30 mouse cellular contexts compared by ENCODE assay signal in genomic region chr12:80948202-80948601, GRCm38 (mm10). TPM values are rescaled to one million over a fixed set of nuclear protein-coding genes. Genes with fewer than 3 reads are reported as not detected.
DNase-seq lines count a peak whose midpoint lies in the region; ATAC-seq and TF ChIP-seq lines count a peak whose summit lies in the region.
"Had no signal": no experiment of that assay in that cellular context is flagged by ENCODE, and none has a peak within 500 bp of the region (broad histone marks: within the 10 kb centered on the region; RNA-seq: fewer than 3 reads in every experiment).

No protein-coding gene starts in this region.

- no peak overlapping the region for H3K4me3 ChIP-seq in intestine, postnatal 0 days (ENCODE audit: low read depth, low read length)
- H3K4me3 ChIP-seq in intestine, embryonic 16.5 days (ENCODE audit: low read length): no peak overlapping the region
- peak overlapping the region; percentile 51 to 75 for H3K4me3 ChIP-seq in ES-E14 (ENCODE audit: insufficient read depth in 1 of 2, low read depth in 1 of 2, low read length in 2 of 2, poor library complexity in 1 of 2, severe bottlenecking in 1 of 2)
- H3K4me3 ChIP-seq in liver, embryonic 14.5 days (ENCODE audit: insufficient read depth in 1 of 2, low read depth in 2 of 2, low read length in 2 of 2): peak overlapping the region in 1 of 2 experiments; percentile 4; a peak in 1 of 4 replicates
- H3K4me3 ChIP-seq: embryonic facial prominence, embryonic 10.5 days; layer of hippocampus, adult 2 months; limb, embryonic 12.5 days; midbrain, embryonic 10.5 days; neural tube, embryonic 13.5 days had no signal

- H3K36me3 ChIP-seq in intestine, postnatal 0 days (ENCODE audit: control insufficient read depth, insufficient read depth): peaks cover 49% of the 10 kb centered on the region
- H3K36me3 ChIP-seq in intestine, embryonic 16.5 days (ENCODE audit: control insufficient read depth, insufficient read depth, low read length): peaks cover 12% of the 10 kb centered on the region
- H3K36me3 ChIP-seq in ES-E14 (ENCODE audit: control insufficient read depth, insufficient read depth, low read length, poor library complexity, severe bottlenecking): peaks cover 43% of the 10 kb centered on the region
- H3K36me3 ChIP-seq in liver, embryonic 14.5 days (replicated peaks; ENCODE audit: control insufficient read depth, insufficient read depth, low read depth): peaks cover 60% of the 10 kb centered on the region

- no peak overlapping the region; the same call in 1 of the 2 replicates for H3K9ac ChIP-seq in intestine, postnatal 0 days (ENCODE audit: low read depth, low read length)
- H3K9ac ChIP-seq in intestine, embryonic 16.5 days (ENCODE audit: low read depth, low read length): no peak overlapping the region
- peak overlapping the region; percentile 46; the same call in 1 of the 2 replicates for H3K9ac ChIP-seq in ES-E14 (ENCODE audit: insufficient read depth, low read depth, low read length, poor library complexity, severe bottlenecking)
- no peak overlapping the region for H3K9ac ChIP-seq in liver, embryonic 14.5 days (replicated peaks)
- H3K9ac ChIP-seq: forebrain, postnatal 0 days; hindbrain, embryonic 14.5 days; limb, embryonic 12.5 days; lung, embryonic 14.5 days; neural tube, embryonic 13.5 days had no signal

- TF ChIP-seq EP300 in liver, embryonic 14.5 days (IDR thresholded peaks at IDR 0.05; ENCODE audit: low read depth): no peak

- H3K4me2 ChIP-seq in intestine, postnatal 0 days (replicated peaks; ENCODE audit: low read depth): peak overlapping the region; percentile 37; the same call in 1 of the 2 replicates
- no peak overlapping the region for H3K4me2 ChIP-seq in intestine, embryonic 16.5 days (ENCODE audit: low read depth, low read length)
- peak overlapping the region; percentile 8; the same call in 1 of the 2 replicates for H3K4me2 ChIP-seq in liver, embryonic 14.5 days (ENCODE audit: low read depth)
- H3K4me2 ChIP-seq: hindbrain, embryonic 14.5 days; limb, embryonic 12.5 days; lung, embryonic 14.5 days; neural tube, embryonic 13.5 days had no signal

- H3K4me1 ChIP-seq in intestine, postnatal 0 days (replicated peaks; ENCODE audit: control insufficient read depth, insufficient read depth, low read length): no peaks in the 10 kb centered on the region
- peaks cover 12% of the 10 kb centered on the region for H3K4me1 ChIP-seq in intestine, embryonic 16.5 days (ENCODE audit: control insufficient read depth, insufficient read depth, low read length)
- peaks cover 3% of the 10 kb centered on the region in 2 experiments; a peak in 2 of 4 replicates for H3K4me1 ChIP-seq in ES-E14 (ENCODE audit: control insufficient read depth in 2 of 2, insufficient read depth in 2 of 2, low read length in 2 of 2, poor library complexity in 1 of 2)
- peaks cover 16 to 31% of the 10 kb centered on the region in 2 experiments for H3K4me1 ChIP-seq in liver, embryonic 14.5 days (replicated peaks; ENCODE audit: control insufficient read depth in 2 of 2, insufficient read depth in 2 of 2, low read length in 1 of 2)

- in situ Hi-C loops in ES-E14 (cut with MboI; ENCODE audit: low sequenced_read_pairs in 2 of 2, unreplicated experiment in 2 of 2): no loop called here

- no peak overlapping the region for H3K27ac ChIP-seq in intestine, postnatal 0 days (ENCODE audit: low read depth, low read length)
- no peak overlapping the region for H3K27ac ChIP-seq in intestine, embryonic 16.5 days (ENCODE audit: low read length)
- H3K27ac ChIP-seq in ES-E14 (ENCODE audit: insufficient read depth, low read depth, low read length, poor library complexity, severe bottlenecking): no peak overlapping the region
- no peak overlapping the region for H3K27ac ChIP-seq in liver, embryonic 14.5 days
- H3K27ac ChIP-seq: embryonic facial prominence, embryonic 10.5 days; forebrain, embryonic 10.5 days; hindbrain, embryonic 14.5 days; layer of hippocampus, adult 2 months; limb, embryonic 12.5 days; midbrain, embryonic 10.5 days; neural tube, embryonic 13.5 days had no signal

- WGBS in intestine, postnatal 0 days: 89% methylated on average over 18 of the region's 18 CpGs
- 94% methylated on average over 18 of the region's 18 CpGs for WGBS in intestine, embryonic 16.5 days
- 92% methylated on average over 18 of the region's 18 CpGs for WGBS in liver, embryonic 14.5 days (ENCODE audit: insufficient replicate concordance)

- no peaks in the 10 kb centered on the region for H3K27me3 ChIP-seq in intestine, postnatal 0 days (replicated peaks; ENCODE audit: control insufficient read depth, insufficient read depth, low read length)
- no peaks in the 10 kb centered on the region for H3K27me3 ChIP-seq in intestine, embryonic 16.5 days (replicated peaks; ENCODE audit: control insufficient read depth, insufficient read depth, low read length)
- no peaks in the 10 kb centered on the region for H3K27me3 ChIP-seq in liver, embryonic 14.5 days (ENCODE audit: control insufficient read depth, insufficient read depth, low read length)
- H3K27me3 ChIP-seq: limb, embryonic 12.5 days; neural tube, embryonic 13.5 days; Patski had no signal

- H3K9me3 ChIP-seq in intestine, postnatal 0 days (ENCODE audit: control insufficient read depth): no peaks in the 10 kb centered on the region
- no peaks in the 10 kb centered on the region for H3K9me3 ChIP-seq in intestine, embryonic 16.5 days (ENCODE audit: control insufficient read depth, low read length)
- no peaks in the 10 kb centered on the region for H3K9me3 ChIP-seq in ES-E14 (ENCODE audit: control insufficient read depth, insufficient read depth, low read depth, low read length)
- H3K9me3 ChIP-seq in liver, embryonic 14.5 days (ENCODE audit: control insufficient read depth, low read length): no peaks in the 10 kb centered on the region
- H3K9me3 ChIP-seq: embryonic facial prominence, embryonic 10.5 days; forebrain, embryonic 10.5 days; limb, embryonic 12.5 days; midbrain, embryonic 10.5 days; neural tube, embryonic 13.5 days had no signal

- TF ChIP-seq CTCF in intestine, postnatal 0 days (IDR thresholded peaks at IDR 0.05; ENCODE audit: low read depth): no peak
- no peak for TF ChIP-seq CTCF in liver, embryonic 14.5 days (IDR thresholded peaks at IDR 0.05; ENCODE audit: low read depth)

- ATAC-seq in intestine, postnatal 0 days: no peak
- no peak for ATAC-seq in intestine, embryonic 16.5 days
- no peak for ATAC-seq in liver, embryonic 14.5 days (ENCODE audit: insufficient read depth)
- ATAC-seq: forebrain, postnatal 0 days; Patski had no signal

- peak; percentile 12 to 18 for DNase-seq in B cell, adult 2 months
- no peak for DNase-seq in ES-E14 (ENCODE audit: low read depth, low spot score)
- DNase-seq in liver, embryonic 14.5 days (ENCODE audit: low read depth in 3 of 3, low spot score in 3 of 3): no peak
- no peak for DNase-seq in urinary bladder, postnatal 4 days (ENCODE audit: low spot score in 2 of 2)
- DNase-seq in thymus, postnatal 36 days: no peak
- no peak for DNase-seq in lung, postnatal 25 days (ENCODE audit: low spot score)
- DNase-seq: adrenal gland, adult 2 months; cerebellum, adult 11 months; cerebellum, adult 9-11 months; forebrain, postnatal 0 days; heart, postnatal 4 days; kidney, adult 9 months; lung, embryonic 14.5 days; lung, postnatal 4 days; retina, postnatal 1 day; thymus, postnatal 4 days had no signal

TF ChIP-seq in ES-E14, 5 proteins besides CTCF, POLR2A, EP300 and RAD21:
- TF ChIP-seq ZC3H11A (IDR thresholded peaks at IDR 0.05; ENCODE audit: borderline replicate concordance, low read depth, low read length) (no peak), CHD2 (IDR thresholded peaks at IDR 0.05; ENCODE audit: low read depth, low read length) (no peak), MAFK (IDR thresholded peaks at IDR 0.05; ENCODE audit: insufficient read depth, low read depth, low read length) (no peak), ZNF384 (IDR thresholded peaks at IDR 0.05; ENCODE audit: low read depth, low read length) (no peak), HCFC1 (IDR thresholded peaks at IDR 0.05; ENCODE audit: borderline replicate concordance, insufficient read depth, low read length) (no peak)

RNA-seq across cellular contexts. Expression of gene Srsf5, which starts 2.9 kb away (rescaled TPM):
- 261 and 328 TPM in 2 replicates for polyA plus RNA-seq in intestine, postnatal 0 days (2015; fragmentation: Nextera tagmentation; extraction: Ambion mirVana)
- polyA plus RNA-seq in intestine, embryonic 16.5 days (2015; fragmentation: Nextera tagmentation; extraction: Ambion mirVana): 466 and 492 TPM in 2 replicates
- 396 and 508 TPM in 2 replicates for total RNA-seq in ES-E14 (2012; rRNA removed)
- 176 and 281 TPM in 2 replicates for polyA plus RNA-seq in liver, embryonic 14.5 days (2012; rRNA removed)
- 162 and 189 TPM in 2 replicates for polyA plus RNA-seq in liver, embryonic 14.5 days (2014; fragmentation: Nextera tagmentation; extraction: Ambion mirVana)

RNA-seq across cellular contexts. Expression of gene Slc10a1, which starts 20.3 kb away (rescaled TPM):
- 0.43 and 0.56 TPM in 2 replicates for polyA plus RNA-seq in intestine, postnatal 0 days (2015; fragmentation: Nextera tagmentation; extraction: Ambion mirVana)
- polyA plus RNA-seq in intestine, embryonic 16.5 days (2015; fragmentation: Nextera tagmentation; extraction: Ambion mirVana): 0.48 and 0.70 TPM in 2 replicates
- total RNA-seq in ES-E14 (2012; rRNA removed): 0.54 and 0.79 TPM in 2 replicates
- polyA plus RNA-seq in liver, embryonic 14.5 days (2012; rRNA removed): 1.7 and 2.0 TPM in 2 replicates
- 3.8 and 4.0 TPM in 2 replicates for polyA plus RNA-seq in liver, embryonic 14.5 days (2014; fragmentation: Nextera tagmentation; extraction: Ambion mirVana)
- total RNA-seq: forebrain, postnatal 0 days; heart, postnatal 4 days; layer of hippocampus, adult 2 months; layer of hippocampus, postnatal 25 days; left cerebral cortex, postnatal 10 days had no signal
- polyA plus RNA-seq: cortical plate, adult 2 months; forebrain, postnatal 0 days; spleen, adult 2 months had no signal

Comparison
In these comparisons a context has a peak if more than half of its experiments do, and no peak if none do; other contexts are left out.
1. H3K4me3 ChIP-seq: peak in ES-E14 (2 of 2); none in intestine, postnatal 0 days (single experiment) and intestine, embryonic 16.5 days (single experiment).
2. DNase-seq: peak in B cell, adult 2 months (2 of 2); none in ES-E14 (single experiment), liver, embryonic 14.5 days (0 of 3), urinary bladder, postnatal 4 days (0 of 2), thymus, postnatal 36 days (0 of 2) and lung, postnatal 25 days (single experiment).